Mouse (Mus musculus) hindbrain, embryonic 14.5 days (tissue): ENCODE data around the gene Cldn34c2. TPM values are rescaled to one million over a fixed set of nuclear protein-coding genes. Genes with fewer than 3 reads are reported as not detected.
"Not testable (repeated sequence)": the region's sequence is repeated elsewhere in the genome, so short reads cannot be mapped to it uniquely, and the experiment has no call there.

Experiments used
- ATAC-seq: fragments of 200-750 bp; cut with Nextera tagmentation; 2 replicates; pipeline ENCODE4 v1.8.0; 2017; ENCODE audit warnings: moderate number of reproducible peaks, mild to moderate bottlenecking, moderate TSS enrichment, moderate library complexity; ENCODE audit not compliant: low FRiP score
- DNase-seq: peaks from one replicate; pipeline ENCODE4 v3.0.0-alpha.2; 2015; ENCODE audit warnings: low spot score
- H3K27ac ChIP-seq: fragments of 300-500 bp; sonication (generic); 2 replicates; pipeline ENCODE4 v1.5.1; 2014; ENCODE audit warnings: mild to moderate bottlenecking, moderate library complexity
- H3K27me3 ChIP-seq: fragments of 300-500 bp; sonication (generic); 2 replicates; pipeline ENCODE4 v1.6.1; 2014; ENCODE audit warnings: mild to moderate bottlenecking, low read length, mixed read lengths; ENCODE audit not compliant: control insufficient read depth, insufficient read depth
- H3K36me3 ChIP-seq: fragments of 300-500 bp; sonication (generic); replicated peaks from 2 replicates; pipeline ENCODE4 v1.6.1; 2014; ENCODE audit not compliant: control insufficient read depth, insufficient read depth
- H3K4me1 ChIP-seq: fragments of 300-500 bp; sonication (generic); replicated peaks from 2 replicates; pipeline ENCODE4 v1.6.1; 2014; ENCODE audit warnings: antibody characterized with exemption, low read length, mixed read lengths; ENCODE audit not compliant: control insufficient read depth, insufficient read depth
- H3K4me2 ChIP-seq: fragments of 300-500 bp; sonication (generic); replicated peaks from 2 replicates; pipeline ENCODE4 v1.6.1; 2014; ENCODE audit warnings: mild to moderate bottlenecking, moderate library complexity
- H3K4me3 ChIP-seq: fragments of 300-500 bp; sonication (generic); replicated peaks from 2 replicates; pipeline ENCODE4 v1.5.1; 2014; ENCODE audit warnings: mild to moderate bottlenecking, low read length
- H3K9ac ChIP-seq: fragments of 300-500 bp; sonication (generic); 2 replicates; pipeline ENCODE4 v1.6.1; 2014
- H3K9me3 ChIP-seq: fragments of 300-500 bp; sonication (generic); 2 replicates; pipeline ENCODE4 v1.6.1; 2016; ENCODE audit warnings: low read length; ENCODE audit not compliant: control insufficient read depth
- WGBS: fragments of 180-500 bp; shearing (Covaris S2); extraction: QIAGEN DNeasy Blood & Tissue Kit; methylation state at CpG from one replicate; pipeline ENCODE4 v1.1.7; 2014; 5-methylcytosine and 5-hydroxymethylcytosine counted together
- polyA plus RNA-seq: library from polyadenylated mRNA; unstranded; fragments of >200 nt; fragmentation: Nextera tagmentation; extraction: Ambion mirVana; gene quantifications from 2 replicates; pipeline ENCODE4 v1.2.1, GENCODE M21; 2014

Cldn34c2 gene
- not detected in 2 replicates for polyA plus RNA-seq

- H3K36me3 ChIP-seq, ATAC-seq, H3K9ac ChIP-seq: not testable (repeated sequence)
These were observed at the start of gene Cldn34c2 for GRCm38 (mm10) chrX:123581400-123581799. Gene Cldn34c2 (plus strand): TSS chrX:123581700.

GRCm38 (mm10) chrX:123551378-123551777 is 30.1 kb upstream of the Cldn34c2 start:
- WGBS, result 91% methylated on average over 13 of the region's 13 CpGs
- not testable (repeated sequence) for H3K27me3 ChIP-seq, H3K4me3 ChIP-seq, H3K4me1 ChIP-seq, H3K36me3 ChIP-seq, H3K27ac ChIP-seq, H3K4me2 ChIP-seq, H3K9ac ChIP-seq, DNase-seq, H3K9me3 ChIP-seq, ATAC-seq

More at GRCm38 (mm10) chrX:123581400-123581799, at the start of gene Cldn34c2:
- not testable (repeated sequence) for DNase-seq, H3K9me3 ChIP-seq, H3K4me2 ChIP-seq, H3K27ac ChIP-seq, H3K4me3 ChIP-seq, H3K4me1 ChIP-seq, H3K27me3 ChIP-seq

- H3K36me3 ChIP-seq, H3K9me3 ChIP-seq, H3K27me3 ChIP-seq, H3K4me3 ChIP-seq, DNase-seq, H3K27ac ChIP-seq, H3K9ac ChIP-seq, H3K4me2 ChIP-seq, ATAC-seq, H3K4me1 ChIP-seq: not testable (repeated sequence)
- WGBS, result 93% methylated on average over 8 of the region's 12 CpGs
These were observed 30.8 kb downstream of the Cldn34c2 start for GRCm38 (mm10) chrX:123612158-123612828.

Other genes starting within 250 kb of the Cldn34c2 start
- not detected in 2 replicates for gene Gm17467, start 123.1 kb downstream of the Cldn34c2 start, polyA plus RNA-seq
- gene Cldn34c3, start 212.0 kb downstream of the Cldn34c2 start, polyA plus RNA-seq, result not detected in 2 replicates